Mouse (Mus musculus): ENCODE data around the gene Cfap99.
A peak's percentile ranks its signal among the peaks of the same experiment; 100 is the strongest.

Gene Cfap99

DNA sequence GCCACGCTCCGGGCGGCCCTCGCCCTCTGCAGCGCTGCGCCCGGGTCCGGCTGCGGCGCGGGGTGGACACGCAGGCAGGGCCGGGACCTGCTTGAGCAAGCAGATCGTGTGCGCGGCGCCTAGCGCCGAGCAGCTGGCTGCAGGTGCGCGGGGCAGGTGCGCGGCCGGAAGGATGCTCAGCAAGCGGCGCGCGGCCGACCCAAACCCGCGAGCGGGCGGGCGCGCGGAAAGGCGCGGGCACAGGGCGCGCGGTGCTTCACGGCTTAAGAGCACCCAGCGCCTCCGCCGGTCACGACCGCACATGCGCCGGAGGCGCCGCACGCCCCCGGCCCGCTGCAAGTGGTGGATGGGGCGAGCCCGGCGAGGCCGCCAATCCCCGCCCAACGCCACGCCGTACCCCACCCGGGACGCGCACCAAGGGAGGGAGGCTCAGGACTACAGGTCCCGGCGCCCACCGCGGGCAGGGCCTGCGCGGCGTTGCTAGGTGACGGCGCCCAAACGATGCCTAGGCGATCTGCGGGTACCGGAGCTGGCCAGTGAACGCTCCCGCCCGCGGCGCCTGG, at the start of gene Cfap99, which contains the start of gene Zfyve28:
Gene Cfap99 (plus strand): TSS at position 447 of the 563 bp plus-strand sequence.
Gene Zfyve28 (minus strand): TSS at position 296 of the 563 bp plus-strand sequence.
- DNase-seq (ENCODE audit: low spot score in 2 of 2): peak; percentile 59 to 68

DNA sequence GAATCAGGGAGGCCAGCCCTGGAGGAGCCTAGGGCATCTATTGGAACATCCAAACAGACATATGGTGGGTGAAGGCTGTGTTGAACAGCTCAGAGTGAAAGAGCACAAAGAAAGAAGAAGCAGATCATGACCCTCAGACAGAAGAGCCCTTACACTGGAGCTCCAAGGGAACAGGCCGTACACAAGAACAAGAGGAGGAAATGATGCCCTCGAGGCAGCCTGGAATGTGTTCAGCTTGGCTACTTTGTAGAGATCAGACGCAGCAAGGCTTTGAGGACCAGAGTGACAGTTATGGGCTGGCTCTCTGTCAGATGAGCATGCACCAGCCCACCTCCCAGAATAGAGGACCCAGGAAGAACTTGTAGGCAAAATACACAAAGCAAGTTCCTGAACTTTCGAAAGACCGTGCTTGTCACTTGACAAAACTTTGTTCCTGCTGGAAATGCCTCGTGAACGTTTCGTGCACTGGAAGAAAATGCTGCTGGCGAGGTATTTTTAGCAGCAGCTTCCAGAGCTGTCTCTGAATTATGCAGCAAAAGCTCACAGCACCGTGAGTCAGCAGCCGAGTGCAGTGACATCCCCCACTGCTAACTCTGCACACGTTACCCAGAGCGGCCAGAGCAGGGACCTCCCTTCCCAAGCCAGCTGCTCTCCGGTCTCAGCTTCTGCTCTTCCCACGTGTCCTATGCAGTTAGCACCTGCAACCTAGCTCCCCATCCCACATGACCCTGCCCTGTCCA, 46.0 kb upstream of the Cfap99 start:
- DNase-seq (ENCODE audit: low spot score in 2 of 2): peak; percentile 68 to 69

DNA sequence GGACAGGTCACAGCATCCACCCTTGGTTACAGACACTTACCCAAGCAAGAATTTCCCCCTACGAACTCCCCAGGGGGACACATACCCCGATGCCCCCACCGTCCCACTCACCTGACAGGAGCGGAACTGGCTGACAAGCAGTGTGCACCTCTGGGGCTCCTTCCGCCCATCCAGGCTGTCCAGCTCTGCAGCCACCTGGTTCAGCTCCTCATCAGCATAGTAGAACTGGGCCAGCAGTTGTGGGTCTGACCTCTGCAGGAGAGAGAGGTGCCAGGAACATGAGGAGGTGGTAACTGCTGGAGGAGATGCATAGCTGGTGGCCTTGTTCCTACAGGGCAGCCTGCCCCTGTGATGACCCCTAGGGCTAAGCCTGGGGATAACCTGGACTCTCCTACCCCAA, 45.3 kb upstream of the Cfap99 start:
- no peak for DNase-seq (ENCODE audit: low spot score in 2 of 2)

DNA sequence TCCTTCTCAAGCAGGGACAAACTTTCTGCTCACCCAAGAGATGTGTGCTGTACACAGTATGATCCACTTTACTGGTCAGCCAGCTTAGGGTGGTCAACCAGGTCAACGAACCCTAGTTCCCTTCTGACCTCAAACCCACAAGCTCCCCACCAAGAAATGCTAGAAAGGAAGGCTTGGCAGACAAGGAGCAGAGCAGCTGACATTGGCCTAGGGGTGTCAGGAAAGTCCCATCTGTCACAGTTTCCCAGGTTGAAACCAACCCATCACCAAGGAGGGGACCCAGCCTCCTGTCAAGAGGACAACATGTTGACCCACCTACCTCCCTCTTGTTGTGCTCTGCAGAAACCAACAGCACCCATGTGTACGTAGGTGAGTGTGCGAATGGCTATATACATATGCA, 42.0 kb upstream of the Cfap99 start:
- no peak for DNase-seq (ENCODE audit: low spot score in 2 of 2)

DNA sequence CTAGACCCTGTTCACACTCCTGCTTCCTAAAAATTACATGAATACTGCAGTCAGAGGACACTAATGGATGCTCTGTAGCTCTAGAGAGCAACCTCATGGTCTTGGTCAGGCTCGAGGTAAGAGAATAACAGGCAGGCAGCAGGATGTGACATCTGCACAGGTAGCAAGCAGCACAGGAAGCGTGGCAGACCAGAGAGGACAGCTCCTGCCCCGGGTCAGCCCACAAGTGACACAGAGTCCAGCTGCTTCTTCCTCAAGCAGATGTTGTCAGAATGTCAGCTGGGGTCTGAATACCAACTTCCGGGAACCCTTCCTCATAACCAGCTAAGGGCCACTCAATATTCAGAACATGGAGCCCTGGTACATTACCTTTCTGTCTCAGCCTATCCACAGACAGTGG, 39.3 kb upstream of the Cfap99 start:
- DNase-seq (ENCODE audit: low spot score in 2 of 2): no peak

DNA sequence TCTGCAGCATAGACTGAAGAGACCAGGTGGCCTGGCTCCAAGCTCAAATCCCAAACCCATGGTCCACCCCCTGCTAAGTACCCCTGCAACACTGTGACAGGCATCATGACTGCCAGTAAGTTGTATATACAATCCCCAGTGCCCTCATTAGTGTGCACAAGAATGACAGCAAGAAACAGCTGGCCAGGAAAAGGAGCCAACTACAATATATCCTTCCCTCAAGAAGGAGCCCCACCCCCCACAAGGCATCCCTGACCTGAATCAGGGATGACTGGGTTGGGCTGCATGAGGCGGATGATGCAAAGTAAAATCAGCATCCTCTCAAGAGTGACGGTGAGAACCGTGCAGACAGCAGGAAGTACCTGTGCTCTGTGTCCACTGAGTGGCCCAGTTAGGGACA, 38.3 kb upstream of the Cfap99 start:
- DNase-seq (ENCODE audit: low spot score in 2 of 2): no peak

DNA sequence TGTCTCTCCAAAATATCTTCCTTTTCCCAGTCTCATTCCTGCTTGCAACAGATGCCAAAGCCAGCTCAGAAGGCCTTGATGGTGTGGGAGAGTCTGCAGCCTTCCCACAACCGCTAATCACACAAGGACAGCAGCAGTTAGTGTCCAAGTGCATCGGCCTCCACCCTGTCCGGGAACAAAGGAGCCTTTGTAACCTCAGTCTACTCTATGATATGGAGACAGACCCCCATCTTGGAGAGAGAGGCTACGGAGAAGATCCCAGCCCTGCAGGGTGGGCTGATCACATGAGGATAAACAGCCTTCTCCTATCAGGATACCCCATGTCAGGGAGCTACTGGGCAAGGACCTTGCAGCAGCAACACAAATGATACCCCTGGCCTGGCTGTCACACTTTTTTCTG, 36.6 kb upstream of the Cfap99 start:
- DNase-seq (ENCODE audit: low spot score in 2 of 2): no peak

DNA sequence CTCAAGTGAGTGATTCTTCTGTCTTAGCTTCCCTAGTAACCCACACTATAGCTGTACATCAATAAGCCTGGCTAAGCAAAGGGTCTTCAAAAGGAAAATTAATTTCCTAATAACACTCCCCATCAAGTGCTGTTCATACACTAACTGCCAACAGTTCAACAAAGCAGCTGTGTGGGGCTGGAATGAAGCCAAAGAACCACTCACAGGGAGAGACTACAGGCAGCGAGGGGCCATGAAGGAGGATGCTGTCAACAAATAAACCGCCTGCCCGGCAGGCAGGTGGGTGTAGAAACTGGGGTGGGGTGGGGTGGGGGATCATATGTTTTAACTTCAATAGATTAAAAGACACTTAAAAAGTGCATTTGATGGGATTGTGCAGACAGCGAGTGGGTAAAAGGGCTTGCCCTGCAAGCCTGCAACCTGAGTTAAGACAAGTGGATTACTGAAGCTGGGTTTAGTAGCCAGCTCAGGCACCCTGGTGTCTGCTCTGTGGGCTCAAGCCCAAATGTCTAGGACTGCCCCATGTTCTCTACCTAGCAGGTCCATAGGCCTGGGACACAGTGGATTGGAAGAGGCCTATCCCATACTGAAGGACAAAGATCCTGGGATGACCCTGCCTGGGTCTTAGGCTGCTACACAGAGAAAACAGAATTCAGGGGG, 36.0 kb upstream of the Cfap99 start:
- DNase-seq (ENCODE audit: low spot score in 2 of 2): no peak

DNA sequence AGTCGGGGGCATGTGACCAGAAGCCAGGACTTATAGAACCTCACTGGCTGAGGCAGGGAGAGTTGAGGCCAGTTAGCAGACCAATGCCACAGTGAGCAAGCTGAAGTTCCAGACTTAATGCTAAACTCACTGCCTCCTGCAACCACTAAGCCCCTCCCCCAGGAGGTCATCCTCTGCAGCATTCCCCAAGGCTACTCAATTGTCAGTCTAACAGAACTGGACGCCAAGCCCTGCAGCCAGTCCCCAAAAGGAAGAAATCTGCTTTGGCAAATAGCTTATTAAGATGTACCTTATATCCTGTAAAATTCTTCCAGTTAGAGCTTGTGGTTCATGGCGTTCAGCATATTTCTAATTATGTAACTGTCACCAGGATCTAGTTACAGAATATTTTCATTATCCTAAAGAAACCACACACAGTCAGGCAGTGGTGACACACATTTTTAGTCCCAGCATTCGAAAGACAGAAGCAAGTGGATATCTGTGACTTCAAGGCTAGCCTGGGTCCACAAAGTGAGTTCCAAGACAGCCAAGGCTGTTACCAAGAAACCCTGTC, 35.4 kb upstream of the Cfap99 start:
- DNase-seq (ENCODE audit: low spot score in 2 of 2): no peak

DNA sequence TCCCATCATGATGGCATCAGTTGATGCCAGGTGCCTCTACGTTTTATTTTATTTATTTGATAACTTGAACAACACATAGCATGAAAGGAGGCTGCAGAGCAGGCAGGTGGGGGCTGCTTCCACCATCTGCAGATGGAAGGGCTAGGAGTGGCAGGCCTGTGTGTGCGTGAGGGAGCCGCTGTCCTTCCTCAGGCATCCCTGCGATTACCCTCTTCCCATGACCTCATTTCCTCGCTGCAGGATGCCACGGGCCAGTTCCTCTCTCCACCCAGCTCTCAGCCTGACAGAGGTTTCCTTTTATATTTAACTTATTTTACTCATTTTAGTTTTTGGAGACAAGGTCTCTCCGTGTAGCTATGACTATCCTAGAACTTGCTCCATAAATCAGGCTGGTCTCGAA, 34.1 kb upstream of the Cfap99 start:
- no peak for DNase-seq (ENCODE audit: low spot score in 2 of 2)

DNA sequence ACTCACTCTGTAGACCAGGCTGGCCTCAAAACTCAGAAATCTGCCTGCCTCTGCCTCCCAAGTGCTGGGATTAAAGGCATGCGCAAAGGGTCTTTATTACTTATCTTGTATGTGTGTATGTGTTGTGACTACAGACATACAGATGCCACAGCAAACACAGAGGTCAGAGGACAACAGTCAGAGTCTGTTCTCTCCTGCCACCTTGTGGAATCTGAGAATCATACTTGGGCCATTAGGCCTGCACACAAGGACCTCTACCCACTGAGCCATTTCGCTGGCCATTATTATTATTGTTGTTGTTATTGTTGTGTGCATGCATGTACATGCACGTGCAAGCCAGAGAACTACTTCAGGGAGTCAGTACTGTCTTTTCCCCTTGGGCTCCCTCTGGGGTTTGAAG, 33.2 kb upstream of the Cfap99 start:
- no peak for DNase-seq (ENCODE audit: low spot score in 2 of 2)

DNA sequence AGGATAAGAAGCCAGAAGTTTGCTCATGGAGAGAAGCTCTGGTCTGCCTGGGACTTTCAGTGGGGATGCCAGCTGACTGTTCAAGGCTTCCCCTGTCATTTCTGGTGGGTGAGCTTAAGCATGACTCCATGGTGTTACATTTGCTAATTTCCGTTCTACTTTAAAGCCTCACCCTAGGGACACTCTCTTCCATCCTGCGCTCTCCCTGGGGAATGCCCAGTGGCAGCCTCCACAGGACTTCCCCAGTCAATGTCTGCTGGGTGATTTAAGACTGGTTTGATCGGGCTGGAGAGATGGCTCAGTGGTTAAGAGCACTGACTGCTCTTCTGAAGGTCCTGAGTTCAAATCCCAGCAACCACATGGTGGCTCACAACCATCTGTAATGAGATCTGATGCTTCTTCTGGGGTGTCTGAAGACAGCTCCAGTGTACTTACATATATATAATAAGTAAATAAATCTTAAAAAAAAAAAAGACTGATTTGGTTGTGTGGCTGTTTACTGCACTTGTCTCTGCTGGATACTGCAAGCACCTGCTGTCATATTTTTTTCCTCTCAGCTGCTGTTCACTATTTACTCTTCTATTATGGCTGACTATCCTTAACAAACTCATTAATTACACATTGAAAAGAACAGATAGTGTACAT, 29.1 kb upstream of the Cfap99 start:
- DNase-seq (ENCODE audit: low spot score in 2 of 2): no peak

DNA sequence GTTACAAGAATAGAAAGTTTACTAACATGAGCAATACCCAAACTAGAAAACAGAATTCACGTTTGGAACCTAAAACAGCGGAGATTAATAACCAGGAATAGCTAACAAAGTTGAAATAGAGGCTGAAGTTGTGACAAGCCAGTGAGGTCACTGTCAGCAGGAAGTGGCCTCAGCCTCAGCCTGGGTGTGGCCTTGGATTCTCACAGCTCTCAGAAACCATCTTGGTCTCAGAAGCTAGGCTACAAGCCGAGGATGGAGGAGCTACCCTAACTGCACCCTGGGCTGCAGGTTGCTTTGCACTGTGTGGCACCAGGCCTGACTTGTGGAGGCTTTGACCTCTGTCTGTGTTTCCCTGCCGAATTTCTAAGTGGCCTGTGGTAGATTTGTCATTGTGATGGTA, 22.3 kb upstream of the Cfap99 start:
- no peak for DNase-seq (ENCODE audit: low spot score in 2 of 2)

DNA sequence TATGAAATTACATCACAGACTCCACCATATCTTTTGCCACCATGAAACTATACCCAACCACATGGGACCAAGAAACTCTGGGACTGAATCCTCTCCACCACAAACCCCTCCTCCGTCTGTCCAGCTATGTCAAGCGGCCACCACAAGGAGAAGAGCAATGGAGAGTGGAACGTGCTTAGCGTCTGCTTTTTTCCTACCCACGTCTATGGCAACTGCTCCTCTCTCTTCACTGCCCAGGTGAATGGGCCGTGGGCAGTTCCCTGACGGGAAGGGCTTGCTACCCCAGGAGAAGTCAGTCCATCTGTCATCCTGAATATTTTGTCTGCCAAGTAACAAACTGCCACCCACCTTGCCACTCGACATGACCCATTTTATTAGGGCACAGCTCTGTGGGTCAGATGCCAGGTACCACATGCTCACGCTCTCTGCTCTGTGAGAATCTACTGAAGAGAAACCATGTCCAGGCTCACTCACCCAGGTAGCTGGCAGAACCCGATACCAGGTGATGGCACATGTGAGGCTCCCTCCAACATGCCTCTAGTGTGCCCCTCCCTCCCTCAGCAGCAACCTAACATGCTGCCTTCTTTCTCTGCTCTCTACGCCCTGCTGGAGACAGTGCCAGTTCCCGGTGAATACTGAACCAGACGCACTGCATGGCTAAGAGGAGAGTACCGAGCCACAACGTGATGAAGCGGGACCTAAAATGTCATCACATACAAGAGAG, 19.0 kb upstream of the Cfap99 start:
- DNase-seq (ENCODE audit: low spot score in 2 of 2): no peak

DNA sequence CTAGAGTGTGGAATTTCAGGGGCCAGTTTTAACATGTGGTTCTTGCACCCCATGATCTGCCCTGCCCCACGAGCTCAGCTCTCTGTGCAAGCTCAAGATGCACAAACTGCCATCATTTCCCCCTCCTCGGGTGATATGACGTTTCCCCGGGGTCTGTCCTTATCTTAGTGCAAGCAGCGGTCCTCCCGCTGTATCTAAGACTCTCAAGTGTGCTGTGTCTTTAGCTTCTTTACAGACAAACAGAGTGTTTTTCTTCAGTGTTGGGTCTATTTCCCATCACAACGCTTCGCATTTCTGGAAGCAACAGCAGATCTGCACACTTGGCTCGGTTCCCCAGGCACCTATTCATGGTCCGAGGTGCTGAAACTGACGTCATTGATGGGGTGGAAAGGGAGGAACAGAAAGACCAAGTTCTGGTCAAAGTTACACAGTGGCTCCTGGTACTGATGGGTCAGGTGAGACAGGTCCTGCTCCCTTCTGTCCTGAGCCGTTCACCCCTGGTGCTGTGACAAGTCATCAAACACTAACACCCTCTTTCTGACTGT, 18.4 kb upstream of the Cfap99 start:
- no peak for DNase-seq (ENCODE audit: low spot score in 2 of 2)

DNA sequence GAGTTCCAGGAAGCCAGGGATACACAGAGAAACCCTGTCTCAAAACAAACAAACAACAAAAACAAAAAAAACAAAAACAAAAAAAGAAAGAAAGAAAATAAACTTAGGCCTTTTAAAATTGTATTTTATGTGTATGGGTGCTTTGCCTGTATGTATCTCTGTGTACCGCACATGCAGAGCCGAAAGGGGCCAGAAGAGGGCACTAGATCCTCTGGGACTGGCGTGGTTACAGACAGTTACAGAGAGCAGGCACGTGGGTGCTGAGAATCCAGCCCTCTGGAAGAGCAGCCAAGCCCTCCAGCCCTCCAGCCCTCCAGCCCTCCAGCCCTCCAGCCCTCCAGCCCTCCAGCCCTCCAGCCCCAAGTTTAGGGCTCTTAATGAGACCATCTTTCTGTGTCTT, 16.7 kb upstream of the Cfap99 start:
- DNase-seq (ENCODE audit: low spot score in 2 of 2): no peak

DNA sequence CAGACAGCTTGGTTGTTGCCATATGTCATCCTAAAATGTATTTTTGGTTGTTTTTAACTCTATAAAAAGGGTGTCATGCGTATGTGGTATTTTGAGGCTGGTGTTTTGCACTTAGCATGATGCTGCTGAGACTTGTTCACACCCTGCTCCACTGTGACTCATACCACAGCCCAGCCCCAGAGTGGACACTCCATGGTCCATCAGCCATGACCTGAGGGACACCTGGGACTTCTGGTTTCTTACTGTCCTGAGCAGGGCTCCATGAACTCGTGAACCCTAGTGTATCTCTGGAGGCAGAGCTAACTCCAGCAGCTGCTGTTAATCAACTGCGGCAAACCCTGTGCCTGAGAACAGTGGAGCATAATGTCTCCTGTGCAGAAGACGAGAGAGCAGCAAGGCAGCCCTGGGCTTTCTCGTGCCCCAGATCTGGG, 15.1 kb upstream of the Cfap99 start:
- no peak for DNase-seq (ENCODE audit: low spot score in 2 of 2)

DNA sequence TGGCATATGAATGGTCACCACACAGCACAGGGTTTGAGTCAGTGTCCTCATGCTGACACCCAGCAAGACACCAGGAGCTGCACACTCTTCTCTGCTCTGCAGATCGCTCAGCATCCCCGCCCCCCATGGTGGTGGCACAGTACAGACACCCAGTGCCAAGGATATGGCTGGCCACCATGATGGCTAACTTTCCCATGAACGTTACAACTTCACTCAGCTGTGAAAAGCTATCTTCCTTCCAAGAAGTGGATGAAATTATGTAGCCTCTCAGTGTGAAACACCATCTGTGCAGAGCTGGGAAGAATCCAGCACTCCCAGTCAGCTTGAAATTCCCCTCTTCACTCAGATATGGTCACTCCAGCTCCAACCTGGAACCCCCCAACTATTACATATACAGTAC, 14.1 kb upstream of the Cfap99 start:
- no peak for DNase-seq (ENCODE audit: low spot score in 2 of 2)

DNA sequence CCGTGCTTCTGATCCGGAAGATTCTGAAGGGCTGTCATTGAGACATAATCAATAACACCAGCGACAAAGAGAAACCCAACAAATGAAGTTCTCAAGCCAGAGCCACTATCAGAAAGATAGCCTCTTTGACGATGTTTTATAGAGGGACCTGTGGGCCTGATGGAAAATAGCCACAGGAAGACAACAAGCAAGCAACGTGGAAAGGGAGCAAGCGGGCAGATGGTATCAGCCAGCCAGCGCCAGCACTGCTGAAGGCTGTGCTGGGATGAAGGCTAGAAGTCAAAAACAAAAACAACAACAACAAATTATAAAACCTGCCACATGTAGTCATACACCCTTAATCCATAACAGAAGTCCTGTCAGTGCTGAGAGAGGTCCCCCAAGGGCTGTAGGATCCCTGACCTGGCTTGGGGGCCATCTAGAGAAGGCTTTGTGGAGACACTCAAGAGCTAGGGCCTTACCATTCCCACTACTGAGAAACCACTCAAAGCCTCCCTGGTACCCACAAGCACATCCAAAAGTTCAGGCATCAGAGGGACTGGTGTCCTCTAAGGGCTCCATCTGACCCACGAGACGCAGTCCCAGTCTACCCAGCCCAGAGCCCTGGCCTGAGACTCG, 13.6 kb upstream of the Cfap99 start:
- DNase-seq (ENCODE audit: low spot score in 2 of 2): no peak

DNA sequence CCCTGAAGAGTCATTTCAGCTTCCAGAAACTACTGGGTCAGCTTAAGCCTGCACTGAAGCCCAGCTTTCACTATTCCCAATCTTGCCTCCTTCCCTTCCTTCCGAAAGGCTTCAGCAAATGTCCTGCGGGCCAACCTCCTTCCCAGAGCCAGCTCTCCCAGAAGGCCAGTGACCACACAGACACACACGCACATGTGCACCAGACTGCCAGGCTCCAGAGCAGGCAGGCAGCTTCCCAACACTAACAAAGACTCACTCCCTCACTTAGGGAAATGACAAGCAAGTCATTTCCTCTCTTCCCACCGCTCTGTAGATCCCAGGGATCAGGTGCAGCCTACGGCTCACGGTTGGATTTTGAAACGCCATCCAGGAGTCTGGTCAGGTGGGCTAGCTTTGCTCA, 12.2 kb upstream of the Cfap99 start:
- DNase-seq (ENCODE audit: low spot score in 2 of 2): peak; percentile 35 to 58

DNA sequence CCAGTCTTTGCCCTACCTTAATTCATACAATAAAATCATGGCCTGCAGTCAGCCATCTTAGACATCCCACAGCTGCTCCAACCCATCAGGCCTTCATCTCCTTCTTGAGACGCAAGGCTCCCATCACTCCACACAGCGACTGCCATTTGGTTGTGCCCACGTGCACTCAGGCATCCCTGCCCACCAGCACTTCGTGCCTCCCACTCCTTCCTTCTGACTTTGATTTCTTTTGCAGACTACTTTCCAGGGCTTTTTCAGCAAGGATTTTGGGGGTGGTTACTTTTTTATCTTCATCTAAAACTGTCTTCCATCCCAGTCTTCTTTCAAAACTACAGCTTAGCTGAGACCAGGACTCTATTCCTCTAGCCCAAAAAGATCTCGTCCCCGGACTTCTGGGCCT, 11.7 kb upstream of the Cfap99 start:
- DNase-seq (ENCODE audit: low spot score in 2 of 2): no peak
